Mouse (Mus musculus): Measurements from ENCODE around the gene E4f1. TPM values are rescaled to one million over a fixed set of nuclear protein-coding genes. Genes with fewer than 3 reads are reported as not detected.

Gene E4f1
- 16.2 and 19.4 TPM in 2 replicates for total RNA-seq (2021)
- long read RNA-seq, experiment 1, partial matches to known transcripts = 4 of 31 reads
- long read RNA-seq, experiment 1, other reads (novel, unspliced or antisense) = 23 of 31 reads
- long read RNA-seq, experiment 2, partial matches to known transcripts = 1 of 8 reads
- long read RNA-seq, experiment 2, other reads (novel, unspliced or antisense) = 4 of 8 reads

- peak; percentile 99 for DNase-seq
These were observed at the start of gene E4f1, which contains the start of gene Pgp for GRCm38 (mm10) chr17:24469910-24470602. Gene E4f1, minus strand, starts transcription at chr17:24470313. Gene Pgp, plus strand, starts transcription at chr17:24470392.

- DNase-seq = peak; percentile 40
These were observed 44.5 kb upstream of the E4f1 start for GRCm38 (mm10) chr17:24514270-24515257.

GRCm38 (mm10) chr17:24513609-24514008 is 43.5 kb upstream of the E4f1 start:
- DNase-seq = peak; percentile 79

- DNase-seq = peak; percentile 70
These were observed 37.8 kb upstream of the E4f1 start for GRCm38 (mm10) chr17:24507806-24508460.

- DNase-seq = peak; percentile 46
These were observed 37.1 kb upstream of the E4f1 start for GRCm38 (mm10) chr17:24507129-24507664.

- DNase-seq = peak; percentile 65
These were observed 36.4 kb upstream of the E4f1 start for GRCm38 (mm10) chr17:24506332-24507070.

- no peak for DNase-seq
These were observed 35.3 kb upstream of the E4f1 start for GRCm38 (mm10) chr17:24505286-24505955.

GRCm38 (mm10) chr17:24504085-24504484 is 34.0 kb upstream of the E4f1 start:
- DNase-seq = no peak

GRCm38 (mm10) chr17:24502208-24502607 is 32.1 kb upstream of the E4f1 start:
- DNase-seq = no peak

GRCm38 (mm10) chr17:24496026-24496425 is 25.9 kb upstream of the E4f1 start:
- peak; percentile 48 for DNase-seq

- DNase-seq = no peak
These were observed 25.3 kb upstream of the E4f1 start for GRCm38 (mm10) chr17:24495443-24495842.

- peak; percentile 78 for DNase-seq
These were observed 24.7 kb upstream of the E4f1 start for GRCm38 (mm10) chr17:24494627-24495335.

- DNase-seq = peak; percentile 50
These were observed 20.3 kb upstream of the E4f1 start for GRCm38 (mm10) chr17:24490399-24490798.

- DNase-seq = peak; percentile 63
These were observed 19.3 kb upstream of the E4f1 start for GRCm38 (mm10) chr17:24489265-24490030.

GRCm38 (mm10) chr17:24488662-24489264 is 18.6 kb upstream of the E4f1 start:
- DNase-seq = peak; percentile 59

- peak; percentile 71 for DNase-seq
These were observed 18.1 kb upstream of the E4f1 start, which contains the start of gene Caskin1 for GRCm38 (mm10) chr17:24488186-24488661. Gene Caskin1, plus strand, starts transcription at chr17:24488601.

- DNase-seq = no peak
These were observed 15.2 kb upstream of the E4f1 start for GRCm38 (mm10) chr17:24485090-24485860.

All from adrenal gland, postnatal 14 days (tissue).